Mouse (Mus musculus): Measurements from ENCODE around the gene Dnajb14.
A peak's percentile ranks its signal among the peaks of the same experiment; 100 is the strongest.
"Not testable (repeated sequence)": the region's sequence is repeated elsewhere in the genome, so short reads cannot be mapped to it uniquely, and the experiment has no call there.

Gene Dnajb14

DNA sequence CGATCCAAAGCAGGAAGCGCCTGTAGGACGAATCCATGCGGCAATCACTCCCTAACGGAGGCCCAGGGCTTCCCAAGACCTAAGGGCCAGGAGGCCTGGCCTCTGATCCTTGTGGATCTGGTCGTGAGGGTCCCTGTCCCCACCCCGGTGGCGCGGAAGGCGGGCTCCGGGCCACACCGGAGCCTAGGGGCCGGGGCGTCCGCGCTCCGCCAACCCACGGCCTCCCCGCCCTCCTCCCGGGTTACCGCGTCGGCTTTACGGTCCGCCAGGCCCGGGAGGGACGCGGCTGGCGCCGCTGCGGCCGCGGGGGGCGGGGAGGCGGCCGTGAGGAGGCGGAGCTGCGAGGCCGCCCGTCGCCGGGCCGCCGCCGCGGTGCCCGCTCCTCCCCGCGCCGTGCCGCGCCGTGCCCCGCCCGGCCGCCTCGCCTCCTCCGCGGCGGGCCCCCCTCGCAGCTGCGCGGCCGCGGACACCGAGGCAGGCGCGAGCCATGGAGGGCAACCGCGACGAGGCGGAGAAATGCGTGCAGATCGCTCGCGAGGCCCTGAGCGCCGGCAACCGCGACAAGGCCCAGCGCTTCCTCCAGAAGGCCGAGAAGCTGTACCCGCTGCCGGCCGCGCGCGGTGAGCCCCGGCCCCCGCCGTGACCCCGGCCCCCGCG is at the start of gene Dnajb14:
Dnajb14 (plus strand) TSS at position 239 of the 657 bp plus-strand sequence.
- DNase-seq (ENCODE audit: low read depth) = peak; percentile 39

DNA sequence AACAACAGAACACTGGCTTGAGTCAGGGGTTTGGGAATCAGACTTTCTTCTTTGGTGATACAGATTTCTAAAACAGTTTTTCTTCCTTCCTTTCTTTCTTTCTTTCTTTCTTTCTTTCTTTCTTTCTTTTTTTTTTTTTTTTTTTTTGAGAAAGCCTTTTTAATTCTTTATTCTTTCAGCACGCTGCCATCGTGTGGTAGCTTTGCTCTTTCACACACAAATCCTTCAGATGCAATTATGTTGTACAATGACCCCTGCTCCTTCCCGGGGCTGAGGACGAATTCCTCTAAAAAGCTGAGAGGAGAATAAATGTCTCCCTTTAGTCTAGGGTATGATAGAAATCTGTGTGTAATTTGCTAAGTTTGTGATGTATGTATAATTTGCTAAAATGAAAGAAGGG is 48.8 kb upstream of the Dnajb14 start:
- DNase-seq (ENCODE audit: low read depth) = no peak

DNA sequence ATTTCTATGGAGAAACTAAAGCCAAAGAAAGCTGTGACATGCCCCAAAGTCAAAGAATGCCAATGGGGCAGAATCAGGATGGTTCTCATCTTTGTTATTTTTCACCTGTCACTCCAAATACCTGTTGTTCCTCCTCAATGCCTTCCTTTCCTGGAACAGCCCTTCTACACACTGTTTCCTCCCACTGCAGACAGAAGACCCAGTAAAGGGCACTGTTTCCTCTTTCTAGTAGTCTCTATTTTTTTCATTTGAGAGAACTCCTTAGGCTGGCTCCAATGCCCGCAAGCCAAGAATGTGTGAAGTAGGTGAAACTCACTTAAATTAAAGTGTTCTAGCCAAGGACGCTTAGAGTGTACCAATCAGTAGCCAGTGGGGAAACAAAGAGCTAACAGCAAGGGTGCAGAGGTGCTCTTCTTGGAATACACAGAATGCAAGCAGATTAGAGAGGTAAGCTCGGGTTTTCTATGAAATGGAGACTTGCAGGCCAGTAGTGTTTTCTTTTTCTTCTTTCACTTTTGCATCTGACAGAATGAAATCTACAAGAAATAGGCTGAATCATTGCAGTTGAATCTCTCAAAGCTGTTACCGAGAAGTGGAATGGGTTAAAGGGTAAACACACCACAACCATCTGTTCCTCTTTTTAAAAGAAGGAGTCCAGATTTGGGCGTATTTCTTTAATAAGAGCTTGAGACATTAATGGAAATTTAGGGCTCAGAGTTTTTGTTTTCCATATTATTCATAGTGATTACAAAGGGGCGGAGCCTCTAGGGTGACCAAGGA is 46.6 kb upstream of the Dnajb14 start:
- no peak for DNase-seq (ENCODE audit: low read depth)

DNA sequence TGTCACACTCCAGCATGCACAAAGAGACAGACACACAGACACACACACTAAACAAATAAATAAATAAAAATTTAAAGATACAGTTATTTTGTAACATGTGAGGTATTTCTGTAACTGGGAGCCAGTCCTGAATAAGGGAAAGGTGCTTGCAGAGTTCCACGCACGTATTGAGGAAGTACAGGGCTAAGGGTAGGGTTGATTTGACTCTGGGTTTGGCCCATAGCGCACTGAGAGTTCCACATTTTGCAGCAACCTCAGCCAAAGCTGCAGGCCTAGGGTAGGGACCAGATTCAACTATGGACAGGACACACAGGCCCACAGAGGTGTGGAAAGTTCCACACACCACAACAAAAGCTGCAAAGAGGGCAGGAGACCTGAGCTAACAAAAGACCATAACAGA is 44.2 kb upstream of the Dnajb14 start:
- no peak for DNase-seq (ENCODE audit: low read depth)

DNA sequence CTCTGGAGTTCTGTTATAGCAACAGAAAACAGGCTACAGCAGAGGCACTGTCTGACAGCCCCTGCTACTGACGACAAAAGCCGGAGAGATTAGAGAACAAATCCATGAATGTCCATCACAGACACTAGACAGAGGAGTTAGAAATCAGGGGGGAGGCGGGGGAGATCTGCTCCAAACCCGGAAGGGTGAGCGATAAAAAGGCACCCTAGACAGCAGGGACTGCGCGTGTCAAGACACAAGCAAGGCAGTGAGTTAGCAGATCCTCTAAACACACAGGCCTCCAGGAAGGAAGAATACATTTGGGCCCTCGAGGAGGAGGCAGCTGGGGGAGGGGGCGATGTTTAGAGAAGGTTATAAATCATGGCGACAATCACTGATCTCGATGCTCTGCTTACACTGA is 39.8 kb upstream of the Dnajb14 start:
- DNase-seq (ENCODE audit: low read depth) = no peak

DNA sequence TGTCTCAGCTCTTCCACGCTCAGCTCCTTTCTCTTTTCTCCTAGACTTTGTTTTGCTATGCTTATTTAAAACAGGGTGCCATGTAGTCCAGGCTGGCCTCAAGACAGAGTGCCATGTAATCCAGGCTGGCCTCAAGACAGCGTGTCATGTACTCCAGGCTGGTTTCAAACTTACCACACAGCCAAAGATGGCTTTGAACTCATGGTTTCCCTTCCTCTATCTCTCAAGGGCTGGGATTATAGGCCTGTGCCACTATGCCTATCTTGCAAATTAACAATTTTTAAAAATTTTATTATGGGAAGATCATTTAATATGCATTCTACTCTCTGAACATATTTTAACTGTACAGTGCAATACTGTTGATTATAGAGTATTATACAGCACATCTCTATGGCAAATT is 36.3 kb upstream of the Dnajb14 start:
- DNase-seq (ENCODE audit: low read depth) = no peak

DNA sequence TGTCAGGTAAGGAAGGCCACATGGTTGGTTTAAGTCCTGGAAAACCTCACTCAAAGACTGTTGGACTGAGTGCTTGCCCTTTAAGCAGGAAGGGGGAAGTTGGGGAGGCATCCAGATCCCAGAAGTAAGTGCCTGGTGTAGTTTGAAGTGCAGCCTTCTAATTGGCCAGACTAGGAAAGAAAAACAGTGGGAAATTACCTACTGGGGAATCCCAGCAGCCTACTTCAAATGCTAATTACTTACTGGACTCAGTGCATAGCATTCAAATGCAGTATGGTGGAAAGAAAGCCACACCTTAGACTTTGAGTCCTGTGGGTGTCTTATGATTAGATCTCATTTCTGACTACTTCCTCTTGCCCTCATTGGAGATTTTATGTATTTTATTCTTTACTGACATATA is 34.3 kb upstream of the Dnajb14 start:
- DNase-seq (ENCODE audit: low read depth) = no peak

DNA sequence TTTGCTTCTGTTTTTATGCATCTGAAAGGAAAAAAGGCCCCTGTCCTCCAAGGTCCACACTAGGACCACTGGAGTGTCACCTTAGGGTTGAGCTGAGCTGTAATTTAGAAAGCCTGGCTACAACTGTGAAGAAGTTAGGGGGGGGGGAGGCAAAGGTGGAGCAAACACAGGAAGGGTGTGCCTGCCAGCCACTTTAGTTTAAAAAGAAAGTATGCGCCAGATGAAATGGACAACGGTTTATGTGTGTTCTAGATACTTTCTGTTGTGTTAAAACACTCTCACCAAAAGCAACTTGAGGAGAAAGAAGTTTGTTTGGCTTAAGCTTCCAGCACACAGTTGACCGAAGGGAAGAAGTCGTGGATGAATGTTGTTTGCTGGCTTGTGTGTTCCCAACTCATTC is 33.8 kb upstream of the Dnajb14 start:
- no peak for DNase-seq (ENCODE audit: low read depth)

DNA sequence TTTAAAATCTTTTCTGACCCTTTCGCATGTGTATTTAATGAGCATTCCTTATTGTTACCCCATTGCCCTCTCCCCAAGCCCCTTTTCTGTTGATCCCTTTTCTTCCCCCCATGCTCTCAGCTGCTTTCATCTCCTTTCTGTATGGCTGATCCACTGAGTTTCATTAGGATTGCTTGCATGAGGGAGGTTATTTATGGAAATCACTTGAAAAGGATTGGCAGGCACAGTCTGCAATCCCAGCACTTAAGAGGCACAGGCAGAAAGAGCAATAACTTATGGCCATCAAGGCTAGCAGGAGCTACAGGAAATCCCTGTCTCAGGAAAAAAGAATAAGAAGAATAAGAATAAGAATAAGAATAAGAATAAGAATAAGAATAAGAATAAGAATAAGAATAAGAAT is 30.9 kb upstream of the Dnajb14 start:
- DNase-seq (ENCODE audit: low read depth) = no peak

DNA sequence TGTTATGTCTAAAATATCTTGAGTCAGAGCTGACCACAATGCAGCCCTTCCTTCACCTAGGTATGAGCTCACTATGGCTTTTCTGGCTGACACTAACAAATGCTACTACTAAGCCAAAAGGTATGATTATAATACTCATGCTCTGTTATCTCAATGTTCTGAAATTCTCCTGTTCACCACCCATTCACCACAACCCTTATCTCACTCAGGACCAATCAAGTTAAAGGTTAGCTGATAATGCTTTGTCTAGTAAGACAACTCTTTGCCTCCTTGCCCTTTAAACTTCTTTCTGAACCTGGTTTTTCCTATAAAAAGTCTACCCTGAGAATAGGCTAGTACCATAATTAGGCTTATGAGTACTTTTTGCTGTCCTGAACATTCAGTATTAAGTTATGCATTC is 29.3 kb upstream of the Dnajb14 start:
- no peak for DNase-seq (ENCODE audit: low read depth)

DNA sequence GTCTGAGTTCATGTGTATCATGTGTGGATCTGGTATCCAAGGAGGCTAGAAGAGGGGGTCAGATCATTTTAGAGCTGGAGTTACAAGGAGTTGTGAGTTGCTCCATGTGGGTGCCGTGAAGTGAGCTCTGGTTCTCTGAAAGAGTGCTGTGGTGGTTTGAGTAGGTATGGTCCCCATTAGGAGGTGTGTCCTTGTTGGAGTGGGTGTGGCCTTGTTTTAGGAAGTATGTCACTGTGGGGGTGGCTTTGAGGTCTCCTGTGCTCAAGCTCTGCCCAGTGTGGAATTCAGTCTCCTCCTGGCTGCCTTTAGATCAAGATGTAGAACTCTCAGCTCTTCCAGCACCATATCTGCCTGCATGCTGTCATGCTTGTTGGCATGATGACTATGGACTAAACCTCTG is 24.5 kb upstream of the Dnajb14 start:
- no peak for DNase-seq (ENCODE audit: low read depth)

DNA sequence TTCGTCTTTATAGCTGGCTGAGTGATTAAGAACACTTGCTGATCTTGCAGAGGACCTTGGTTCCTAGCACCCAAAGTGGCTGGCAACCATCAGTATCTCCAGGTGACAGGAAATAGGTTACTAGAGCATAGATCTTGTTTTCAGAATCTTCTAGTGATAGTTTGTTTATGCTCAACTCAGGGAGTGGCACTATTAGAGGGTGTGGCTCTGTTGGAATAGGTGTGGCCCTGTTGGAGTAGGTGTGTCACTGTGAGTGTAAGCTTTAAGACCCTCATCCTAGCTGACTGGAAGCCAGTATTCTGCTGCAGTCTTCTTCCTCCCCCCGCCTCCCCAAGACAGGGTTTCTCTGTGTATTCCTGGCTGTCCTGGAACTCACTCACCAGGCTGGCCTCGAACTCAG is 23.2 kb upstream of the Dnajb14 start:
- no peak for DNase-seq (ENCODE audit: low read depth)

DNA sequence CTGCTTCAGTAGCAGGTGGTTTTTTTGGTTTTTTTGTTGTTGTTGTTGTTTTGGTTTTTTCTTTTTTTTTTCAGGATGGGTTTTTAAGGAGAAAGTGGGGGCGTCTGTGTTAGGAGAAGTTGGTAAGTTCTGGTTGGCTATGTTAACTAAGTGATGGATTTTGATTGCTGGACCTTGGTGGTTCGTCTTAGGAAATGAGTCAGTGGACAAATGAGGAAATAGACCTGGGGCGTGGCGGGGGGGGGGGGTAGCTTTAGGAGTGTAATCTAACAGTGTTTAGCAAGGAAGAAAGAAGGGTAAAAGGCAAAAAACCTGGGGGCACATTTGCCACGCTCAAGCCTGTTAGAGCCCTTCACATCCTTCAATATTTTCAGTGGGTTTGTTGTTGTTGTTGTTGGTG is 20.9 kb upstream of the Dnajb14 start:
- DNase-seq (ENCODE audit: low read depth) = no peak

DNA sequence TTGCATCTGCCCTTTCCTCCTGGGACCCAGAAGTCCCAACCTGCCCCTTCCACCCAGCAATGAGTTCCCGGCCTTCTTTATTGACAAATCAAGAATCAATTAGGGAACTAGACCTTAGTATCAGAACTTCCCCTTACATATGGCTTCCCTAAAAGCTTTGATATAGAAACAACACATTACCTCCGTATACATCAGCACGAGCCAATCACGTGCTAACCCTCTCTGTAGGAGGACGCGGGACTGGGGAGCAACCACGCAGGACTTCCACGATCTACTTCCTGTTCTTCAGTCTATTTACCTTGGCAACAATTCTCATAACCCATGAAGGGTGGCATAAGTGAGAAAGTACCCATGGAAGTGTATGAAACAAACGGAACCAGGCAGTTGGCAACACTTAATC is 19.1 kb upstream of the Dnajb14 start:
- DNase-seq (ENCODE audit: low read depth) = no peak

DNA sequence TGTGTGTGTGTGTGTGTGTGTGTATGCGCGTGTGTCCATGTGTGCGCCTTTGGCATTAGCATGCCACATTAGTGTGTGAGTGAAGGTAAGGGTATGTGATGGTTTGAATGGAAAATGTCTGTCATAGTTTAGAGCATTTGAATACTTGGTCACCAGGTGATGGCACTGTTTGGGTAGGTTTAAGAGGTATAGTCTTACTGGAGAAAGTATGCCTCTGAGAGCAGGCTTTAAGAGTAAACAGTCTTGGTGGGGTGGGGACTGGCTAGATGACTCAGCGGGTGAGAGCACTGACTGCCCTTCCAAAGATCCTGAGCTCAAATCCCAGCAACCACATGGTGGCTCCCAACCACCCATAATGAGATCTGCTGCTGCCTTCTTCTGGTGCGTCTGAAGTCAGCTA is 17.8 kb upstream of the Dnajb14 start:
- DNase-seq (ENCODE audit: low read depth) = no peak

DNA sequence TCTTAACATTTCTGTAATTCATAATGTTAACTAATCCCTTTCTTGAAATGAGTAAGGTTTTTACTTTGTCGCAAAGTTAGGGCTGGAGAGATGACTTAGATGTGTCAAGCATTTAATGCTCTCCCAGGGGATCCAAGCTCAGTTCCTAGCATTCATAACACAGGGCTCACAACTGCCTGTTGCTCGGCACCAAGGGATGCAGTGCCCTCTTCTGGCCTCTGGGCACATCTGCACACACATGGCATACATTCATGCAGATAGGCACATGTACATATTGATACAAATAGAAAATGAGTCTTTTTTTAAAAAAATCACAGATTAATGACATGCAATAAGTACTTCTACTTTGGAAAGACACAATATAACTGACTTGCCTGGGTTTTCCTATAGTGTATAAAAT is 16.3 kb upstream of the Dnajb14 start:
- DNase-seq (ENCODE audit: low read depth) = no peak

DNA sequence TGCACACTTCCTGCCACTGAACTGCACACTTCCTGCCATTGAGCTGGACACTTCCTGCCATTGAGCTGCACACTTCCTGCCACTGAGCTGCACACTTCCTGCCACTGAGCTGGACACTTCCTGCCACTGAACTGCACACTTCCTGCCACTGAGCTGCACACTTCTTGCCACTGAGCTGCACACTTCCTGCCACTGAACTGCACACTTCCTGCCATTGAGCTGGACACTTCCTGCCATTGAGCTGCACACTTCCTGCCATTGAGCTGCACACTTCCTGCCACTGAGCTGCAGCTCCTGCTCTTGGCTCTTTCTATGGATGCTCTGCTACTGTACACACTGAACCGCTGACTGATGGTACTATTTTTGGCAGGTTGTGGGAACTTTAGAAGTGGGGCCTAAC is 14.5 kb upstream of the Dnajb14 start:
- not testable (repeated sequence) for DNase-seq (ENCODE audit: low read depth)

DNA sequence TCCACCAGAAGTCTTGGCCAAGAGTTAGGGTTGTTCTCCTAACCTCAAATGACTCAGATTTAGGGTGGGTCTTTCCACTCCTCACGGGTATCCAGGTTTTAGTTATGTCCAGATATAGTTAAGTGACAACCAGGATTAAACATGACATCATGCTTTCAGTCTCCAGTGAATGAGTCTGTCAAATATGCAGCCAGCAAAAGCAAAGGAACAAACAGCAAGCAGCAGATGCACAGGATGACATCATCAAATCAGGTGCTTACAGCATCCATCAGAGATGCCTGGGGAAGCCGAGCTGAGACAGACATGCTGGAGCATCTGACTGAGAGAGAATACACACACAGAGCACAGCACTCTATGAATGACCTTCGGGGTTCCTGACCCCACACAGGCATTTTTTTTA is 12.1 kb upstream of the Dnajb14 start:
- no peak for DNase-seq (ENCODE audit: low read depth)

DNA sequence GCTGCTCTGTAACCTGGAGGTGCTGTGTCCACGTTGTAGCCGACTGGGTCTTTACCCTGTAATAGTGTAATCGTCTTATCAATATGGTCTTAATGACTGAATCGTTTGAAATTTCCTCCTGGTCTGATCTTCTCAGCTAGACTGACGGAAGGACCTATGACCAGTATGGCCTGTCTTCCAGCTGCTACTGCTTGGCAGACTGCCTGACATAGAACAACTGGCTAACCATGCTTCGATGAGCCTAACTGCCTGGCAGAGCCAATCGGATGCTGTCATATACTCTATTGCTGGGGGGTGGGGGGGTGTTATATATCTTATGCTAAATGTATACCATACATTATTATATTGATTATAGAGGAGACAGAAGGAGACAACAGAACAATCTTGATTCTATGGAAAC is 11.4 kb upstream of the Dnajb14 start:
- no peak for DNase-seq (ENCODE audit: low read depth)

DNA sequence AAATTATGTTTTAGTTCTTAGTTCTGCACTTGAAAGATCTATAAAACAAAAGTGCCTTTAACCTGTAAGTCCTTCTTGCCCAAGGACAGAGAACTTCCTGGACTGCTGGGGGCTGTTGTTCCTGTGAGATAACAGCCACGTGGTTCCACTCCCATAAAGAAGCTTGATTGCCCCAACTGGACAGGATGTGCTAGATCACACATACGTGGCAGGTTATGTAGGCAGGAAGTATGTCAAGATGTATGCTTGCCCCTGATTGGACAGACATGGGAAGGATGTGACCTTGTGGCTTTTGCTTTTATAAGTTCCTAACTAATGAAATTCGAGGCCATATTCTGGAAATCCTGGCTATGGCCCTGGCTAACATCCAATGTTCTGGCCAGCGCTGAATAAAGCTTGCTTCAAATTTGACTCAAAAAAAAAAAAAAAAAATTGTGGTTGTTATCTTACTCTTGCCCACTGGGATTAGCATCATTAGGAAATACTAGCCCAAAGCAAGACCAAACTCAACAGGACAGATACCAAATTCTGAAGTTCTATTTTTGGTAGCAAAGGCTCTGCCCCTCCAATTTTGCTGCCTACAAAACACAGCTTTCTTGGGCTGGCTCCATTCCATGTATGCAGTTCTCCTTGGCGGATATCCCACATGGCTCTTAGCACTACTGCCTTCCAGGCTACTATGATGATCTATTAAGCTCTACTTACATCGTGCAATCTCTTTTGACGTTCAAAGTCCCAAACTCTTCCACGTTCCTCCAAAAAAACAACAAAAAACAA is 6.9 kb upstream of the Dnajb14 start:
- no peak for DNase-seq (ENCODE audit: low read depth)

DNA sequence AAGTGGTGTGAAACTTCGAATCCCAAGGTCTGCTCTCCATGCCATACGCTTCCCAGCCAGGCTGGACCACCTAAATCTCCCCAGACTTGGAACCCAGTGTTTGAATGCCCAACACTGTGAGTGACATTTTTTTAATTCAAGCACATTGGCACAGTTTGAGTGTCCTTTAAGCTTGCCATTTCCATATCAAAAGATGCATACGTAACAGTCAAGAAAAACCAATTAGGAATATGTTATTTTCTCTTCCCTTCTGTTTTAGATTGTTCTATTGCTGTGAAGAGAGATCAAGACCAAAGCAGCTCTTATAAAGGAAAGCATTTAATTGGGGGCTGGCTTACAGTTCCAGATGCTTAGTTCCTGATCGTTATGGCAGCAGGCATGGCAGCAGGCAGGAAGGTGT is 6.0 kb upstream of the Dnajb14 start:
- no peak for DNase-seq (ENCODE audit: low read depth)

DNA sequence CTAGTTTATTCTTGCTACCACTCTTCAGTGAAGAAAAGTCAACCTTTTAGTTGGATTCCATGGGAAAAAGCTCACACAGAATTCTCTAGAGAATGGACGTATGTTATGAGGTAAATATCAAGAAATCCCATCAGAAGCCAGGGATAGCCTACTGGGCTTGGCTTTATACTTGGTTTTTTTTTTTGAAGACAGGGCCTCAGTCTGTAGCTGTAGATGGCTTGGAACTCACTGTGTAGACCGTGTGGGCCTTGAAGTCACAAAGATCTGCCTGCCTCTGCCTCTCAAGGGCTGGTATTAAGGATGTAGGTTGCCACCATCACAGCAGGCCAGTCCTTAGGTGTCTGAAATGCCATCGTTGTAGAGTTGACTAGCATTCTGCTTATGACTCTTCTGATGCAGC is 4.9 kb upstream of the Dnajb14 start:
- DNase-seq (ENCODE audit: low read depth) = no peak

All from c-Kit-positive CD71-positive TER-119-negative erythroid progenitor cells, embryonic 14.5 days (primary cell).